Mouse (Mus musculus) liver, embryonic 11.5 days (tissue): ENCODE measurements around the gene Loxl3. TPM values are rescaled to one million over a fixed set of nuclear protein-coding genes. Genes with fewer than 3 reads are reported as not detected.

ENCODE experiments used
- ATAC-seq: fragments of 200-750 bp; cut with Nextera tagmentation; replicated peaks from 2 replicates; pipeline ENCODE4 v1.8.0; 2017; ENCODE audit warnings: moderate number of reproducible peaks, mild to moderate bottlenecking, moderate TSS enrichment, moderate library complexity; ENCODE audit not compliant: low FRiP score
- DNase-seq: peaks from one replicate; pipeline ENCODE4 v3.0.0-alpha.2; 2017; ENCODE audit warnings: low spot score
- H3K27ac ChIP-seq: fragments of 300-500 bp; sonication (generic); 2 replicates; pipeline ENCODE4 v1.5.1; 2014; ENCODE audit warnings: mild to moderate bottlenecking, low read depth, low read length, control low read depth
- H3K27me3 ChIP-seq: fragments of 300-500 bp; sonication (generic); replicated peaks from 2 replicates; pipeline ENCODE4 v1.6.1; 2014; ENCODE audit warnings: low read length, mixed read lengths; ENCODE audit not compliant: control insufficient read depth, insufficient read depth
- H3K36me3 ChIP-seq: fragments of 300-500 bp; sonication (generic); 2 replicates; pipeline ENCODE4 v1.6.1; 2014; ENCODE audit warnings: mild to moderate bottlenecking, low read length, moderate library complexity, mixed read lengths; ENCODE audit not compliant: control insufficient read depth, insufficient read depth
- H3K4me1 ChIP-seq: fragments of 300-500 bp; sonication (generic); replicated peaks from 2 replicates; pipeline ENCODE4 v1.6.1; 2014; ENCODE audit warnings: low read length, mixed read lengths; ENCODE audit not compliant: control insufficient read depth, insufficient read depth
- H3K4me2 ChIP-seq: fragments of 300-500 bp; sonication (generic); 2 replicates; pipeline ENCODE4 v1.6.1; 2014; ENCODE audit warnings: mild to moderate bottlenecking, control low read depth, moderate library complexity
- H3K4me3 ChIP-seq: fragments of 300-500 bp; sonication (generic); 2 replicates; pipeline ENCODE4 v1.5.1; 2014; ENCODE audit warnings: low read depth, low read length, control low read depth
- H3K9ac ChIP-seq: fragments of 300-500 bp; sonication (generic); 2 replicates; pipeline ENCODE4 v1.6.1; 2014; ENCODE audit warnings: low read depth, low read length, control low read depth
- H3K9me3 ChIP-seq: fragments of 300-500 bp; sonication (generic); 2 replicates; pipeline ENCODE4 v1.6.1; 2016; ENCODE audit warnings: low read length, inconsistent platforms, mixed read lengths; ENCODE audit not compliant: control insufficient read depth
- WGBS: fragments of 180-500 bp; shearing (Covaris S2); extraction: QIAGEN DNeasy Blood & Tissue Kit; methylation state at CpG from one replicate; pipeline ENCODE4 v1.1.7; 2014; 5-methylcytosine and 5-hydroxymethylcytosine counted together
- polyA plus RNA-seq: library from polyadenylated mRNA; unstranded; fragments of >200 nt; fragmentation: Nextera tagmentation; extraction: Ambion mirVana; gene quantifications from 2 replicates; pipeline ENCODE4 v1.2.1, GENCODE M21; 2014

Loxl3 gene
- polyA plus RNA-seq, 1 experiment from 2014 or later, result 6.2 TPM

DNA sequence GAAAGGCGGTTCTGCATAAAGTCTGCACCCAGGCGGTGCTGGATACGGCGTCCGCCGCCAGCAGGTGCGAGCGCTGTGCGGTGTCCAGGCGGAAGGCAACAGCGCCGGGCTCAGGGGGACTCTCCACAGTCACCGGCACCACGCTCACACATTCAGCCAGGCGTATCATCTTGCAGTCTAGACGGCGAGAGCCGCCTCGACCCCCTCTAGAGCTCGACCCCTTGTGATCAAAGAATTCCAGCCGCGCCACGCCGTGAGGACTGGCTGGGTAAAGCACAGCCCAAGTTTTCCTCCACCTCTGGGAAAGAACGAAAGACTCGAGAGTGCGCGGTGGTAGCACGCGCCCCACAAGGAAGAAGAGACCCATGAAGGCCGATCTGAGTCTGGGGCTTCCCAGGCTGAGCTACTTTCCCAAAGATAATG, 1.2 kb upstream of the Loxl3 start:
- no peaks in the 10 kb centered on the region for H3K36me3 ChIP-seq
- under 1% methylated on average over 31 of the region's 31 CpGs for WGBS
- ATAC-seq (peak; percentile 64), DNase-seq (peak; percentile 61)
- peak overlapping the region; percentile 92 for H3K4me2 ChIP-seq
- peak overlapping the region; percentile 87 for H3K9ac ChIP-seq
- H3K4me3 ChIP-seq, result peak overlapping the region; percentile 88
- peaks cover 15% of the 10 kb centered on the region for H3K4me1 ChIP-seq
- no peaks in the 10 kb centered on the region for H3K9me3 ChIP-seq
- H3K27ac ChIP-seq, result peak overlapping the region; percentile 74
- H3K27me3 ChIP-seq, result peaks cover 29% of the 10 kb centered on the region

DNA sequence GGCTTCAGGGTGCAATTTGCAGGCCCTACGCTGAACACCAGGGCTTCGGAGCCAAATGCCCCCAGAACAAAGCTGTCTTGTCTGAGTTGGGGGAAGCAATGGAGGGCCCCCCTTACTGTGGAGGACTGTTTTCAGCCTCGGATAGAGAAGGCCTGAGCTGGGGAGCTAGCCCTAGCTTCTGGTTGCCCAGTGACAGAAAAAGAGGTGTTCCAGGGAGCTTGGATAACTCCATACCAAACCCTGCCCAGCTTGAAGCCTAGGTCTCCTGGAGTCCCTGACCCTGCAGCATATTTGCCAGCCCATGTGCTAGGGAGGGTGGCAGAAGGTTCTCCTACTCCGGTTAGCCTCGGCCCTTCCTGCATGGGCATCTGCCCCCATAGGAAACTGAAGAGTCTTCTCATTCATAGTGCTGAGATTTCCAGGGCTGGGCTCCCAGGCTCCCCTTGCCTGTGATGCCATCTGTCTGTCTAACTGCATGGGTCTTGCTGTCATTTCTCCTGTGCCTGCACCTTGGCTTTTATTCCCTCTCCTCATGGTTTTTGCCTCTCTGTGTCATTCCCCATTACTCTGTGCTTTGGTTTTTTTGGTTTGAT, 586 bp downstream of the Loxl3 start:
- no peak for ATAC-seq
- peaks cover 24% of the 10 kb centered on the region for H3K27me3 ChIP-seq
- 44% methylated on average over 5 of the region's 5 CpGs for WGBS
- H3K9me3 ChIP-seq, result no peaks in the 10 kb centered on the region
- no peak for DNase-seq
- peak overlapping the region; percentile 88 for H3K4me3 ChIP-seq
- H3K9ac ChIP-seq, result peak overlapping the region; percentile 87; the same call in 1 of the 2 replicates
- H3K4me2 ChIP-seq, result peak overlapping the region; percentile 92
- H3K4me1 ChIP-seq, result peaks cover 20% of the 10 kb centered on the region
- H3K27ac ChIP-seq, result no peak overlapping the region
- H3K36me3 ChIP-seq, result no peaks in the 10 kb centered on the region

DNA sequence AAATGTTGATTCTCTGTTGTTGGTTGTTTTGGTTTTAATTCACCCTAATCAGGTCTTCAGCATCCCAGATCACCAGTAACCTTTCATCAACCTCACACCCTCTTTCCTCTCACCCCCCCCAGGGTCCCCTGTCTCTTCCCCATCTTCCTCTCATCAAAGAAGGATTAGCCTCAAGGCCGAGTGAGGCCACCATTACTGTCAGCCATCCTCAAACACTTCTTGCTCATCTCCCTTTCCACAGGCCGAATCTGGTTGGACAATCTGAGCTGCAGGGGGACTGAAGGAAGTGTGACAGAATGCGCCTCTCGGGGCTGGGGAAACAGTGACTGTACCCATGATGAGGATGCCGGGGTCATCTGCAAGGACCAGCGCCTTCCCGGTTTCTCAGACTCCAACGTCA, 3.2 kb downstream of the Loxl3 start:
- no peaks in the 10 kb centered on the region for H3K9me3 ChIP-seq
- no peak overlapping the region for H3K4me3 ChIP-seq
- peaks cover 6% of the 10 kb centered on the region; the same call in 1 of the 2 replicates for H3K27me3 ChIP-seq
- H3K36me3 ChIP-seq, result no peaks in the 10 kb centered on the region
- ATAC-seq, result no peak
- no peak overlapping the region for H3K4me2 ChIP-seq
- no peak for DNase-seq
- no peak overlapping the region for H3K27ac ChIP-seq
- no peak overlapping the region for H3K9ac ChIP-seq
- 72% methylated on average over 8 of the region's 8 CpGs for WGBS
- H3K4me1 ChIP-seq, result peaks cover 20% of the 10 kb centered on the region

DNA sequence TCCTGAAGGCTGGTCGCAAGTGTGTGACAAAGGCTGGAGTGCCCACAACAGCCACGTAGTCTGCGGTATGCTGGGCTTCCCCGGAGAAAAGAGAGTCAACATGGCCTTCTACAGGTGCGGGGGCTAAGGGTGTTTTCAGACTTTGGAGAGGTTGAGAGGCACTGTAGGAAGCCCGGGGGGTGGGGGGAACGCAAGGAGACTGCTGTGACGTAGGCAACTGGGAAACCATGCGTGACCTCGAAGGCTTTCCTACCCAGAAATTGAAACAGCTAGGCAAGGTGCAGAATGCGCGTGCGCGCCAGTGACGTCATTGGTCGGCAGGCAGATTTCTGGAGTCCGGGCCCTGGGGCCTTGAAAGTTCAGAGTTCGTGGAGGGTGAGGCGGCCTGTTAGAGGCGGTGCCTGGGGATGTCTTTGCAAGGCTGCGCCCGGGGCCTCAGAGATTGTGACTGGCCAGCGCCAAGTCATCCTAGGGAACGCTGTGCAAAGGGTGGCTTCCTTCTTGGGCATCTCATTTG, 4.6 kb downstream of the Loxl3 start:
- 14% methylated on average over 24 of the region's 24 CpGs for whole genome bisulfite sequencing
- ATAC-seq, result peak; percentile 90

DNA sequence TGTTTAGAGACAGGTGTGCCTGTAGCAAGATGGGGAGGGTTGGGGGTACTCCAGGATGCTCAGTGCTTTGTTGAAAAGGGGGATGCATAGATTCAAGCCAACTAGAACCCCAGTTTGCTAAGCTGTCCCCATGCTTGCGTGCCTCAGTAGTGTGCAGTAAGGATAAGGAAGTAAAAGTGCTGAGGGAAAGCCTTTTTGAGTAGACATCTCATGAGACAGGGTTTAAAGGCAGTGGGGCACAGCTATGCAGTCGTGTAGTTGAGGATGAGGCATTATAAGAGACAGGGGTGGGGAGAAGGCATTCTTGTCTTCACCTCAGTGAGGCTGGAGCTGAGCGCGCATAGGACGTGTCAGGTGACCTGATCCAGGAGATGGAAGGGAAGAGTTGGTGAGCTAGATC, 6.6 kb downstream of the Loxl3 start:
- ATAC-seq, result no peak
- Histone ChIP-seq H3K9ac (no peak overlapping the region), H3K9me3 (no peaks in the 10 kb centered on the region), H3K4me1 (peaks cover 9% of the 10 kb centered on the region), H3K36me3 (no peaks in the 10 kb centered on the region), H3K4me2 (no peak overlapping the region), H3K27ac (no peak overlapping the region), H3K27me3 (peaks cover 1% of the 10 kb centered on the region; the same call in 1 of the 2 replicates), H3K4me3 (no peak overlapping the region)
- DNase-seq, result no peak
- WGBS, result 73% methylated on average over 5 of the region's 5 CpGs

More for the DNA sequence above, 4.6 kb downstream of the Loxl3 start:
- Histone ChIP-seq H3K27ac (peak overlapping the region; percentile 62), H3K9ac (peak overlapping the region; percentile 35; the same call in 1 of the 2 replicates), H3K27me3 (peaks cover 6% of the 10 kb centered on the region; the same call in 1 of the 2 replicates), H3K36me3 (no peaks in the 10 kb centered on the region), H3K4me3 (peak overlapping the region; percentile 21), H3K9me3 (no peaks in the 10 kb centered on the region), H3K4me1 (peaks cover 15% of the 10 kb centered on the region), H3K4me2 (peak overlapping the region; percentile 56)
- DNase-seq, result peak; percentile 84

DNA sequence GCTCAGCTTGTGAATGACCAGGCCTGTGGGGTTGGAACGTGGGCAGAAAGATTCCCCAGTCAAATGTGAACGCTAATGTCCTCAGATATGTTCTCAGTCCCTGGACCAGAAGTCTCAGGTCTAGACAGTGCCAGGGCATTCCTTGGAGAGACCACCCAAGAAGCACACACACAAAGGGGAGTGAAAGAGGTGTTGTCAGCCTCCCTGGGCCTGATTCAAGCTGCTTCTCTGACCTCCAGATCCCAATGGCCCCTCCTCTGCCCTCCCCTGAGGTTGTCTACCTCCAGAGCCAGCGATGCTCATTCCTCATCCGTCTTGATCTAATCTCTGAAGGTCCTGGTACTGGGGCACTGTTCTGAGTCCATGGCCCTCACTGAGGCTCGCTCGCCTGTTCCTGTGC, 9.6 kb downstream of the Loxl3 start:
- no peaks in the 10 kb centered on the region for H3K36me3 ChIP-seq
- H3K4me2 ChIP-seq, result no peak overlapping the region
- no peak overlapping the region for H3K4me3 ChIP-seq
- H3K27me3 ChIP-seq, result no peaks in the 10 kb centered on the region
- H3K4me1 ChIP-seq, result peaks cover 5% of the 10 kb centered on the region
- no peak for ATAC-seq
- no peak for DNase-seq
- 58% methylated on average over 6 of the region's 6 CpGs for WGBS
- H3K27ac ChIP-seq, result no peak overlapping the region
- no peak overlapping the region for H3K9ac ChIP-seq
- H3K9me3 ChIP-seq, result no peaks in the 10 kb centered on the region

DNA sequence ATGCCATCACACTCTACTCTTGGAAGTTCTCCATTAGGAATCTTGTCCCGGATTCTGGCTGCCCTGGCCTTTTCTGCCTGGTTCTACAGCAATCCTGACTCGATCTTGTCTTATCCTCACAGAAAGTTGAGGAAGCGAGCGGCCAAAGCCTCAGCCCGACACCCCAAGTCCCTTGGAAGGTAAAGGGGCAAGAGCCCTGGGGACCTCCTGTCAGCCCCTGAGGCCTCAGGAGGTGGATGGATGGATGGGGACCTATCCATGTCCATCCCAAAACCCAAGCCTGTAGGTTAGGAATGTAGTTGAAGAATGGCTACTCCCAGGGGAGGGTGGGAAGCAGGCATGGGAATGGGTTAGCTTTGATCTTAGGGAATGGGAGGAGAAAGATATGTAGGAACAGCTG, 10.0 kb downstream of the Loxl3 start:
- Histone ChIP-seq H3K36me3 (no peaks in the 10 kb centered on the region), H3K9ac (no peak overlapping the region), H3K4me1 (peaks cover under 1% of the 10 kb centered on the region), H3K9me3 (no peaks in the 10 kb centered on the region), H3K4me3 (no peak overlapping the region), H3K27me3 (no peaks in the 10 kb centered on the region), H3K27ac (no peak overlapping the region), H3K4me2 (no peak overlapping the region)
- no peak for ATAC-seq
- DNase-seq, result no peak
- 84% methylated on average over 5 of the region's 5 CpGs for WGBS

DNA sequence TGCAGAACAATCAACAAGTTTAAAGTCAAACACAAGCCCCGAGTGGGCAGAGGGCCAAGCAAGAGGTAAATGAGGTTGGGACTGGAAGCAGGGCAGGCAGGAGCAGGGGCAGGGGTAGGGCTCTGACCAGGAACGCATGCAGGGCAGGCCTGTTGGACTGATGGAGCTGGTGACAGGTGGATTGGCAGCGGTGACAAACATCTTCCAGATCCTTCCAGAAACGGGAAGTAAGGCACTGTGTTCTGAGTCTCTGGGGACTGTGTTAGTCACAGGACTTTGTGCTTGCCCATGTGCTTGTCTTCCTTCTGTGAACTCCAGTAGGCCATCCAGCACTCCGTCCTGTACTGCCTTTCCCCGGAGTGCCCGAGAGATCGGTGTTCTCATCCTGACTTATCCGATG, 10.8 kb downstream of the Loxl3 start:
- Histone ChIP-seq H3K36me3 (no peaks in the 10 kb centered on the region), H3K27ac (no peak overlapping the region), H3K27me3 (no peaks in the 10 kb centered on the region), H3K9ac (no peak overlapping the region), H3K9me3 (no peaks in the 10 kb centered on the region), H3K4me1 (no peaks in the 10 kb centered on the region), H3K4me2 (no peak overlapping the region), H3K4me3 (no peak overlapping the region)
- WGBS, result 63% methylated on average over 9 of the region's 9 CpGs
- ATAC-seq (no peak), DNase-seq (no peak)

DNA sequence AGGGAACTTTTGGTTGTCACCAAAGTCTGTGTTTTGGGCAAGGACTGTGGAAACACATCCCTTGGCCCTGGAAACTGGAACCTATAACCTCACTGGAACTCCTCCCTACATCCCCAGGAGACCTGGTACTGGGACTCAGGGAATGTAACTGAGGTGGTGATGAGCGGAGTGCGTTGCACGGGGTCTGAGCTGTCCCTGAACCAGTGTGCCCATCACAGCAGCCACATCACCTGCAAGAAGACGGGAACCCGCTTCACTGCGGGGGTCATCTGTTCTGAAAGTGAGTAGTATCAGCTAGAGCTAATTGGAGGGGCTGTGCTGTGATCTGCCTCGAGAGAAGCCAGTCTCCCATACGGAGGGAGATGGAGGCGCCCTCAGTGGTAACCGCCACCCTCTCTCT, 15.4 kb downstream of the Loxl3 start:
- H3K36me3 ChIP-seq, result peaks cover 6% of the 10 kb centered on the region; the same call in 1 of the 2 replicates
- 66% methylated on average over 10 of the region's 10 CpGs for WGBS
- no peak overlapping the region for H3K27ac ChIP-seq
- DNase-seq, result no peak
- no peak overlapping the region for H3K9ac ChIP-seq
- no peak overlapping the region for H3K4me3 ChIP-seq
- ATAC-seq, result no peak
- H3K4me2 ChIP-seq, result no peak overlapping the region
- peaks cover 8% of the 10 kb centered on the region for H3K4me1 ChIP-seq
- H3K27me3 ChIP-seq, result no peaks in the 10 kb centered on the region
- H3K9me3 ChIP-seq, result no peaks in the 10 kb centered on the region
